In genomic region chr5:138974911-138975485, GRCm38 (mm10) we compare ENCODE assay signal across 15 mouse cellular contexts.
"Had no signal": no experiment of that assay in that cellular context is flagged by ENCODE, and none has a peak within 500 bp of the region (broad histone marks: within the 10 kb centered on the region; RNA-seq: fewer than 3 reads in every experiment).

No protein-coding gene starts in this region.

- H3K4me1 ChIP-seq: neural tube, embryonic 15.5 days had no signal

- H3K9ac ChIP-seq: limb, embryonic 15.5 days; liver, embryonic 12.5 days; lung, embryonic 14.5 days; neural tube, embryonic 15.5 days had no signal

- H3K36me3 ChIP-seq: liver, embryonic 12.5 days had no signal

- H3K4me3 ChIP-seq: limb, embryonic 15.5 days; liver, embryonic 12.5 days; midbrain, embryonic 10.5 days; myocyte; neural tube, embryonic 15.5 days had no signal

- ATAC-seq: liver, embryonic 12.5 days had no signal

- H3K27ac ChIP-seq: limb, embryonic 15.5 days; liver, embryonic 12.5 days; midbrain, embryonic 10.5 days; neural tube, embryonic 15.5 days; stomach, postnatal 0 days had no signal

- H3K9me3 ChIP-seq: limb, embryonic 15.5 days; liver, embryonic 12.5 days; midbrain, embryonic 10.5 days; neural tube, embryonic 15.5 days had no signal

- H3K27me3 ChIP-seq: limb, embryonic 15.5 days; neural tube, embryonic 15.5 days had no signal

- H3K4me2 ChIP-seq: limb, embryonic 15.5 days; liver, embryonic 12.5 days; lung, embryonic 14.5 days; neural tube, embryonic 15.5 days had no signal

- DNase-seq: kidney, postnatal 36 days; layer of hippocampus, adult 9-11 months; layer of hippocampus, postnatal 36 days; lung, embryonic 14.5 days; lung, postnatal 10 days; lung, postnatal 4 days; midbrain, embryonic 14.5 days; thymus, adult 2 months; thymus, postnatal 25 days had no signal
